ENCODE assay signal across 8 mouse cellular contexts in genomic region chr4:57462378-57462777, GRCm38 (mm10). TPM values are rescaled to one million over a fixed set of nuclear protein-coding genes. Genes with fewer than 3 reads are reported as not detected.
DNase-seq lines count a peak whose midpoint lies in the region; ATAC-seq lines count a peak whose summit lies in the region.

No protein-coding gene starts in this region.

- intact Hi-C loops in heart, postnatal 25 days (cut with DNase I): loop anchor here (5.0 to 10.0 kb wide), 2 partner anchors 145 to 202 kb away; no protein-coding TSS in a partner anchor
- intact Hi-C loops in heart, postnatal 10 days (cut with DNase I): no loop called here
- intact Hi-C loops in gastrocnemius, postnatal 36 days (cut with DNase I): no loop called here

- ATAC-seq in monocyte, adult 5-6 weeks (replicated peaks; ENCODE audit: insufficient number of reproducible peaks, low FRiP score, low TSS enrichment, poor library complexity, severe bottlenecking): no peak

- peak; percentile 8 for DNase-seq in heart, adult 8-10 months (ENCODE audit: low spot score)
- no peak for DNase-seq in heart, postnatal 25 days (ENCODE audit: low spot score)
- DNase-seq in urinary bladder, postnatal 14 days (ENCODE audit: low spot score): peak; percentile 14
- DNase-seq in urinary bladder, adult 18-20 months (ENCODE audit: low spot score in 2 of 2): no peak
- peak; percentile 28 to 59 for DNase-seq in heart, postnatal 10 days
- DNase-seq in thymus, postnatal 36 days: peak; percentile 6 to 11
- DNase-seq in gastrocnemius, postnatal 36 days: no peak

RNA-seq across cellular contexts. Expression of gene Palm2, which starts 28.3 kb away (rescaled TPM):
- total RNA-seq in heart, adult 8-10 months (2022): 10 to 100 TPM; 12.3 to 24.6 (median 13.4) TPM
- total RNA-seq in heart, postnatal 25 days (2021): 10 to 100 TPM; 13.9 to 14.8 TPM
- 10 to 100 TPM; 21.6 to 37.2 TPM for total RNA-seq in heart, postnatal 10 days (2021)
- not detected in 3 replicates for total RNA-seq in monocyte, adult 5-6 weeks (2017)
- total RNA-seq in gastrocnemius, postnatal 36 days (2021): 1 to 10 TPM in 1 of 2 experiments, under 1 TPM in 1; 0.26 to 1.6 TPM

Comparison
In these comparisons a context has a peak if more than half of its experiments do, and no peak if none do; other contexts are left out.
1. DNase-seq: peak in heart, adult 8-10 months (single experiment), urinary bladder, postnatal 14 days (single experiment), heart, postnatal 10 days (2 of 2) and thymus, postnatal 36 days (2 of 2); none in heart, postnatal 25 days (single experiment), urinary bladder, adult 18-20 months (0 of 2) and gastrocnemius, postnatal 36 days (0 of 2).
2. RNA of gene Palm2, which starts 28.3 kb away (total RNA-seq): 21.6 to 37.2 TPM in heart, postnatal 10 days, 13.9 to 14.8 TPM in heart, postnatal 25 days and 12.3 to 24.6 TPM in heart, adult 8-10 months; 0.26 to 1.6 TPM in gastrocnemius, postnatal 36 days and not detected in monocyte, adult 5-6 weeks; every median in the first group is over 4 times any median in the second.